Mouse (Mus musculus) thymus, postnatal 25 days (tissue): Measurements from ENCODE around the gene Ctla2a.
"Not testable (repeated sequence)": the region's sequence is repeated elsewhere in the genome, so short reads cannot be mapped to it uniquely, and the experiment has no call there.

Experiments used
- DNase-seq: peaks from one replicate; pipeline ENCODE4 v3.0.0; 2022

The Ctla2a gene

GRCm38 (mm10) chr13:60936500-60936901 lies at the start of gene Ctla2a, which contains the start of gene Gm49391:
TSS of gene Ctla2a (minus strand) at chr13:60936625.
TSS of gene Gm49391 (minus strand) at chr13:60936571.
- peak; percentile 18 for DNase-seq

DNA sequence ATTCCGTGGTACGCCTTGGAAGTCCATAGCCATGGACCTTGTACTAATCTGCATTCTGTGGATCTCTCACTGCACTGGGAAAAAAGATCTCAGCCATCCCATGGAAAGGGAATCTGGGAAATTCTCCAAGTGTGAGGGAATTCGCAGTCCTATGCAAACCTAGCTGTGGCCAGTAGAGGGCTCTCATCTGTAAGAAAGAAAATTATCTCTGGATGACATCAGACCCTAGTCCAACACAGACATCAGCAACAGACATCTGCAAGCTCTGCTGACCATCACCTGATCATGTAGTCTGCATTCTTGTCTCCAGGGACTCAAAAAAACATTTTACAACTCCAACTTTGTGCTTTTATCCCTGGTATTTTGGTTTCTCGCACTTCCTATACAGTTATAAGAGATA lies 35.9 kb upstream of the Ctla2a start:
- not testable (repeated sequence) for DNase-seq

GRCm38 (mm10) chr13:60963985-60964384 lies 27.6 kb upstream of the Ctla2a start:
- not testable (repeated sequence) for DNase-seq

GRCm38 (mm10) chr13:60961706-60962105 lies 25.3 kb upstream of the Ctla2a start:
- no peak for DNase-seq

- DNase-seq = not testable (repeated sequence)
Measured at GRCm38 (mm10) chr13:60941884-60942283, 5.5 kb upstream of the Ctla2a start, which contains the start of gene Tpbpa. TSS of gene Tpbpa (minus strand) at chr13:60941984.

DNA sequence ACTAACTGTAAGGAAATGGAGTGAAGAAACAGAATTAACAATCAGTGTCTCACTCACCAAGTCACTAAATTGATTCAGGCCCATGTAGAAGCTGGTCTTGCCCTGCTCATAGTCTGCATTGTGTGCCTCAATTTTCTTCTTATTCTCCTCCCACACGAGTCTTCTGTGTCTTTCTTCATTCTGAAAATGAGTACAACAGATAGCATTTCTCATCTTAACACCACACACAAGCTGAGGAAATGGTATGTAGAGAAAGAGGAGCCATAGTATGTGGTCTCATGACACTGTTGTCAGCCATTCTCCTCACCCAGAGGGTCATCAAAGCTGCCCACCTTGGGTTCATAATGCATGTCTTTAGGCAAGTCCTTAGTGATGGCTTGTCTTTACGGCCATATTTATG lies 935 bp downstream of the Ctla2a start, which contains the start of gene Gm49393:
Gene Gm49393 (minus strand): TSS at position 101 of the 400 bp plus-strand sequence.
- not testable (repeated sequence) for DNase-seq

- DNase-seq = not testable (repeated sequence)
Measured at GRCm38 (mm10) chr13:60904780-60905179, 31.6 kb downstream of the Ctla2a start, which contains the start of gene Tpbpb. TSS of gene Tpbpb (minus strand) at chr13:60904880.

DNA sequence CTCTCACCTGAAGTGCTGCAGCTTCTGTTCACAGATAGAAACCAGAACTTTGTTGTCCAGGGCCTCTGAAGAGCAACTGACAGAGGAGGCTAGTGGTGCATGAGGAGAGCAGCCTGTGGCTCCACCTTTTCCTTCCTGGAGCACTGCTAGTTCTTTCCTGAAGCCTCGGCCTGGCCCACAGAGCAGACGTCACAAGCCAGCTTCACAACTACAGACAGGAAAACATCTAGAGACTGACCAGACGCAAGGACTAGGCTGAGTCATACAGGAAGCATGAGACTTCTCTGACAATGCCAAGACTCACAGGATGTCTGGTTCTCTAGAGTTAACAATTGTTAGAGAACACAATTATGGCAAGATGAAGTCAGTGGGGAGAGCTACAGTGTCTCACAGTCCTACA lies 39.1 kb downstream of the Ctla2a start, which contains the start of gene Ctla2b:
Gene Ctla2b (minus strand): TSS at position 120 of the 400 bp plus-strand sequence.
- peak; percentile 3 for DNase-seq

DNA sequence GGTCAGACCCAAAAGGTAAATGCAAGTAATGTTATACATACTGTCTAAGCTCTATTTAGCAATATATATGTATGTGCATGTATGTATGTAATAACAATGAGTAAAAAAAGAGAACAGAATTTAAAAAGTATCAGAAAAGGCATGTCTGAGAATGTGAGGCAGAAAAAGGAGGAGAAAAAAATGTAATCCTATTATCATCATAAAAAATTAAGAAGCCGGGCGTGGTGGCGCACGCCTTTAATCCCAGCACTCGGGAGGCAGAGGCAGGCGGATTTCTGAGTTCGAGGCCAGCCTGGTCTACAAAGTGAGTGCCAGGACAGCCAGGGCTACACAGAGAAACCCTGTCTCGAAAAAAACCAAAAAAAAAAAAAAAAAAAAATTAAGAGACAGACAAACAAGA lies 39.6 kb downstream of the Ctla2a start, which contains the start of gene Gm49392:
Gene Gm49392 (minus strand): TSS at position 101 of the 400 bp plus-strand sequence.
- DNase-seq = not testable (repeated sequence)

DNA sequence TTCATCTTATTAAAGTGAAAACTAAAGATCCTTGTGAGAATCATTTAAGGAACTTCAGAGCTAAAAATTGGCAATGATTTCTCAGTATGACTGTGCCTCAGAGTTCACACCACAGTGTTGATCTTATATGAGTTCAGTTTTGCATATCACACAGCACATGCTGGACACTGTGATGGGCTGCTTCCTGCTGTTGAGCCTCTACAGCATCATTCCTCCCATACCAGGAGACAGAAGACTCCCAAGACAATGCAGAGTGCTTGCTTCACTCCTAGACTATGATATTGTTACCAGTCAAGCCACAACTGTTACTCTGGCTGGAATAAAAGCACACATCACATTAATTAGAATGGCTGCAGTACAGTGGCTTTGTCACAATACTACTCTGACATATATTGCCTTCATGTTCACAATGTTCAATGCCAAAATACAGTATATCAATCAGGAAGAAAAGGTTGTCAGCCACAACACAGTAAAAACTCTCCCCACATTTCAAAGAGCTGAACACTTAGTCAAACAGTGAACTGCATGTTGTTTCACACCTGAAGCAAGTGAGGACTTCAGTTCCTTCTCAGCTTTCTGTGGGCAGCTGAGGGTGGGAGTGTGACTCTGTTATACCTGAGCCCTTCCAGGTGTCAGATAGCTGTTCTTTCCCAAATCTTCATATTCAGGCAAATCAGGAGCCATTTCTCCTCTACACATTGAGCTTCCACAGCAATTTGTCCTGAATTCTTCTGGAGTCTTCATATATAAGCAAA lies 40.8 kb downstream of the Ctla2a start:
- no peak for DNase-seq

- DNase-seq = no peak
Measured at GRCm38 (mm10) chr13:60892301-60892700, 44.1 kb downstream of the Ctla2a start.
